Mouse (Mus musculus): ENCODE measurements around the gene Nxnl2. TPM values are rescaled to one million over a fixed set of nuclear protein-coding genes. Genes with fewer than 3 reads are reported as not detected.

The Nxnl2 gene
- polyA plus RNA-seq, 1 experiment from 2014 or later, result 0.15 TPM

GRCm38 (mm10) chr13:51166711-51167110, 4.1 kb upstream of the Nxnl2 start:
- DNase-seq (no peak), ATAC-seq (no peak)
- TF ChIP-seq CTCF (IDR thresholded peaks at IDR 0.05; ENCODE audit: low read depth) (no peak), EP300 (IDR thresholded peaks at IDR 0.05; ENCODE audit: low read depth) (no peak)
- H3K27ac ChIP-seq (ENCODE audit: low read depth), result no peak overlapping the region
- H3K4me3 ChIP-seq (ENCODE audit: low read depth, low read length), result no peak overlapping the region
- no peaks in the 10 kb centered on the region for H3K36me3 ChIP-seq (replicated peaks; ENCODE audit: insufficient read depth, low read length)
- no peaks in the 10 kb centered on the region for H3K9me3 ChIP-seq (ENCODE audit: low read length)
- 56% methylated on average over 11 of the region's 11 CpGs for WGBS (ENCODE audit: insufficient replicate concordance)
- H3K9ac ChIP-seq (replicated peaks), result no peak overlapping the region
- peaks cover 7% of the 10 kb centered on the region; the same call in 1 of the 2 replicates for H3K4me1 ChIP-seq (ENCODE audit: insufficient read depth)
- H3K4me2 ChIP-seq (ENCODE audit: low read depth, low read length), result no peak overlapping the region
- peaks cover 9% of the 10 kb centered on the region for H3K27me3 ChIP-seq (ENCODE audit: insufficient read depth, low read length)

GRCm38 (mm10) chr13:51170215-51170614, 607 bp upstream of the Nxnl2 start:
- no peak for DNase-seq

GRCm38 (mm10) chr13:51172601-51173000, 1.8 kb downstream of the Nxnl2 start:
- peaks cover 7% of the 10 kb centered on the region; the same call in 1 of the 2 replicates for H3K4me1 ChIP-seq (ENCODE audit: insufficient read depth)
- no peak for TF ChIP-seq EP300 (IDR thresholded peaks at IDR 0.05; ENCODE audit: low read depth)
- no peak for TF ChIP-seq CTCF (IDR thresholded peaks at IDR 0.05; ENCODE audit: low read depth)
- 88% methylated on average over 7 of the region's 7 CpGs for WGBS (ENCODE audit: insufficient replicate concordance)
- no peaks in the 10 kb centered on the region for H3K36me3 ChIP-seq (replicated peaks; ENCODE audit: insufficient read depth, low read length)
- H3K27ac ChIP-seq (ENCODE audit: low read depth), result no peak overlapping the region
- no peaks in the 10 kb centered on the region for H3K9me3 ChIP-seq (ENCODE audit: low read length)
- no peak for ATAC-seq
- H3K27me3 ChIP-seq (ENCODE audit: insufficient read depth, low read length), result peaks cover 22% of the 10 kb centered on the region
- no peak overlapping the region for H3K9ac ChIP-seq (replicated peaks)
- H3K4me2 ChIP-seq (ENCODE audit: low read depth, low read length), result no peak overlapping the region
- no peak for DNase-seq
- no peak overlapping the region for H3K4me3 ChIP-seq (ENCODE audit: low read depth, low read length)

More at GRCm38 (mm10) chr13:51170215-51170614, 607 bp upstream of the Nxnl2 start:
- WGBS (ENCODE audit: insufficient replicate concordance), result 27% methylated on average over 11 of the region's 11 CpGs
- Histone ChIP-seq H3K9me3 (ENCODE audit: low read length) (no peaks in the 10 kb centered on the region), H3K36me3 (replicated peaks; ENCODE audit: insufficient read depth, low read length) (no peaks in the 10 kb centered on the region), H3K4me1 (ENCODE audit: insufficient read depth) (peaks cover 7% of the 10 kb centered on the region; the same call in 1 of the 2 replicates), H3K4me2 (ENCODE audit: low read depth, low read length) (peak overlapping the region; percentile 82), H3K9ac (replicated peaks) (no peak overlapping the region), H3K27ac (ENCODE audit: low read depth) (no peak overlapping the region), H3K27me3 (ENCODE audit: insufficient read depth, low read length) (peaks cover 22% of the 10 kb centered on the region), H3K4me3 (ENCODE audit: low read depth, low read length) (peak overlapping the region; percentile 47)
- ATAC-seq, result no peak
- TF ChIP-seq EP300 (IDR thresholded peaks at IDR 0.05; ENCODE audit: low read depth), result no peak
- no peak for TF ChIP-seq CTCF (IDR thresholded peaks at IDR 0.05; ENCODE audit: low read depth)

GRCm38 (mm10) chr13:51178932-51179331, 8.1 kb downstream of the Nxnl2 start:
- no peaks in the 10 kb centered on the region for H3K36me3 ChIP-seq (replicated peaks; ENCODE audit: insufficient read depth, low read length)
- ATAC-seq (no peak), DNase-seq (no peak)
- H3K4me1 ChIP-seq (ENCODE audit: insufficient read depth), result no peaks in the 10 kb centered on the region
- 74% methylated on average over 10 of the region's 10 CpGs for WGBS (ENCODE audit: insufficient replicate concordance)
- no peak overlapping the region for H3K4me2 ChIP-seq (ENCODE audit: low read depth, low read length)
- H3K27ac ChIP-seq (ENCODE audit: low read depth), result no peak overlapping the region
- no peaks in the 10 kb centered on the region for H3K9me3 ChIP-seq (ENCODE audit: low read length)
- H3K27me3 ChIP-seq (ENCODE audit: insufficient read depth, low read length), result no peaks in the 10 kb centered on the region
- TF ChIP-seq CTCF (IDR thresholded peaks at IDR 0.05; ENCODE audit: low read depth) (no peak), EP300 (IDR thresholded peaks at IDR 0.05; ENCODE audit: low read depth) (no peak)
- H3K4me3 ChIP-seq (ENCODE audit: low read depth, low read length), result no peak overlapping the region
- H3K9ac ChIP-seq (replicated peaks), result no peak overlapping the region

- no peak overlapping the region for H3K9ac ChIP-seq (replicated peaks)
- DNase-seq (no peak), ATAC-seq (no peak)
- WGBS (ENCODE audit: insufficient replicate concordance), result 41% methylated on average over 3 of the region's 3 CpGs
- H3K27ac ChIP-seq (ENCODE audit: low read depth), result no peak overlapping the region
- no peak overlapping the region for H3K4me3 ChIP-seq (ENCODE audit: low read depth, low read length)
- H3K4me1 ChIP-seq (ENCODE audit: insufficient read depth), result no peaks in the 10 kb centered on the region
- no peak overlapping the region for H3K4me2 ChIP-seq (ENCODE audit: low read depth, low read length)
- H3K27me3 ChIP-seq (ENCODE audit: insufficient read depth, low read length), result no peaks in the 10 kb centered on the region
- no peaks in the 10 kb centered on the region for H3K9me3 ChIP-seq (ENCODE audit: low read length)
- no peaks in the 10 kb centered on the region for H3K36me3 ChIP-seq (replicated peaks; ENCODE audit: insufficient read depth, low read length)
- TF ChIP-seq EP300 (IDR thresholded peaks at IDR 0.05; ENCODE audit: low read depth), result no peak
- TF ChIP-seq CTCF (IDR thresholded peaks at IDR 0.05; ENCODE audit: low read depth), result no peak
Measured at GRCm38 (mm10) chr13:51179362-51179761, 8.5 kb downstream of the Nxnl2 start.

- DNase-seq, result no peak
- no peaks in the 10 kb centered on the region for H3K27me3 ChIP-seq (ENCODE audit: insufficient read depth, low read length)
- H3K4me3 ChIP-seq (ENCODE audit: low read depth, low read length), result no peak overlapping the region
- H3K4me2 ChIP-seq (ENCODE audit: low read depth, low read length), result no peak overlapping the region
- no peak for TF ChIP-seq CTCF (IDR thresholded peaks at IDR 0.05; ENCODE audit: low read depth)
- TF ChIP-seq EP300 (IDR thresholded peaks at IDR 0.05; ENCODE audit: low read depth), result no peak
- no peak for ATAC-seq
- H3K9ac ChIP-seq (replicated peaks), result no peak overlapping the region
- H3K36me3 ChIP-seq (replicated peaks; ENCODE audit: insufficient read depth, low read length), result no peaks in the 10 kb centered on the region
- H3K4me1 ChIP-seq (ENCODE audit: insufficient read depth), result no peaks in the 10 kb centered on the region
- 72% methylated on average over 7 of the region's 7 CpGs for whole genome bisulfite sequencing (ENCODE audit: insufficient replicate concordance)
- H3K27ac ChIP-seq (ENCODE audit: low read depth), result no peak overlapping the region
- H3K9me3 ChIP-seq (ENCODE audit: low read length), result no peaks in the 10 kb centered on the region
Measured at GRCm38 (mm10) chr13:51182236-51182635, 11.4 kb downstream of the Nxnl2 start.

GRCm38 (mm10) chr13:51184896-51185295, 14.1 kb downstream of the Nxnl2 start:
- no peaks in the 10 kb centered on the region for H3K9me3 ChIP-seq (ENCODE audit: low read length)
- TF ChIP-seq CTCF (IDR thresholded peaks at IDR 0.05; ENCODE audit: low read depth) (no peak), EP300 (IDR thresholded peaks at IDR 0.05; ENCODE audit: low read depth) (no peak)
- 75% methylated on average over 3 of the region's 3 CpGs for WGBS (ENCODE audit: insufficient replicate concordance)

More at GRCm38 (mm10) chr13:51184896-51185295, 14.1 kb downstream of the Nxnl2 start:
- no peaks in the 10 kb centered on the region for H3K27me3 ChIP-seq (ENCODE audit: insufficient read depth, low read length)
- H3K36me3 ChIP-seq (replicated peaks; ENCODE audit: insufficient read depth, low read length), result no peaks in the 10 kb centered on the region
- no peak for DNase-seq
- H3K9ac ChIP-seq (replicated peaks), result no peak overlapping the region
- H3K4me2 ChIP-seq (ENCODE audit: low read depth, low read length), result no peak overlapping the region
- ATAC-seq, result no peak
- no peak overlapping the region for H3K4me3 ChIP-seq (ENCODE audit: low read depth, low read length)
- no peak overlapping the region for H3K27ac ChIP-seq (ENCODE audit: low read depth)
- H3K4me1 ChIP-seq (ENCODE audit: insufficient read depth), result no peaks in the 10 kb centered on the region

All from liver, postnatal 0 days (tissue).